Mouse (Mus musculus) bone marrow, adult 2 months (tissue): Measurements from ENCODE around the gene Zbtb37.

ENCODE experiments used
- CTCF ChIP-seq: fragments of 200-500 bp; IDR thresholded peaks from 2 replicates; pipeline ENCODE4 v1.5.1; 2011; ENCODE audit warnings: low read length, control low read depth; ENCODE audit not compliant: control insufficient read depth, insufficient read depth
- POLR2A ChIP-seq: fragments of 200-500 bp; IDR thresholded peaks from 2 replicates; pipeline ENCODE4 v1.6.1; 2011; ENCODE audit warnings: low read depth, mild to moderate bottlenecking, control low read depth, low read length, borderline replicate concordance; ENCODE audit not compliant: control insufficient read depth

DNA sequence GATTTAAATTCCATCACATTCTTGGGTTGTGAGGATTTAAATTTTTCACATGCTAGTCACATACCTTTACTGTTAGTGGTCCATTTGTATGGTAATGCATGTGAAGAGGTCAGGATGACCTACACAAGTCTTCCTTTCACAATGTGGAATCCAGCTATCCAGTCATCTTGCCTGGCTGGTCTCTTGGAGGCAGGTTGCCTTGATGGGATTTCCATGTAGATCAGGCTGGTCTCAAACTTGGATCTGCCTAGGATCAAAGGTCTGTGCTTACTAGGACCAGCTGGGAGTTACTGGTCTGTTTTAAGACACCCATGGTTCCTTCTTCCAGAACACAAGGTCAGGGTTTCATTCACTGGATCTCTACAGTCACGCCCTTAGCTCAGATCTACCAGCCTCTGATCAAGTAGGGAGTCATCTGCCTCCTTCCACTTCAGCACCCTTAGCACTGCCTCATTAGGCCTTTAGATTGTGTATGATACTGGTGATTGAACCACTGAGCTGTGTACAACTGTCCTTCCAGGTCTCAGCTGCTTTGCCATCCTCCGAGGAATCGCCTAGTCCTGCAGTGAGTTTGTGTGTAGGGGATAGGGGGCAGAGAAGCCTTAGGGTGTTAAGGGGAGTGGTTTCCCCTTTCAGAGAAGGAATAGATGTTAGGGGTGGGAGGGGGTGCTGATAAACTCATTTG is 5.2 kb upstream of the Zbtb37 start:
- TF ChIP-seq CTCF (no peak), POLR2A (no peak)
